8 mouse cellular contexts compared by ENCODE assay signal in the genomic region with DNA sequence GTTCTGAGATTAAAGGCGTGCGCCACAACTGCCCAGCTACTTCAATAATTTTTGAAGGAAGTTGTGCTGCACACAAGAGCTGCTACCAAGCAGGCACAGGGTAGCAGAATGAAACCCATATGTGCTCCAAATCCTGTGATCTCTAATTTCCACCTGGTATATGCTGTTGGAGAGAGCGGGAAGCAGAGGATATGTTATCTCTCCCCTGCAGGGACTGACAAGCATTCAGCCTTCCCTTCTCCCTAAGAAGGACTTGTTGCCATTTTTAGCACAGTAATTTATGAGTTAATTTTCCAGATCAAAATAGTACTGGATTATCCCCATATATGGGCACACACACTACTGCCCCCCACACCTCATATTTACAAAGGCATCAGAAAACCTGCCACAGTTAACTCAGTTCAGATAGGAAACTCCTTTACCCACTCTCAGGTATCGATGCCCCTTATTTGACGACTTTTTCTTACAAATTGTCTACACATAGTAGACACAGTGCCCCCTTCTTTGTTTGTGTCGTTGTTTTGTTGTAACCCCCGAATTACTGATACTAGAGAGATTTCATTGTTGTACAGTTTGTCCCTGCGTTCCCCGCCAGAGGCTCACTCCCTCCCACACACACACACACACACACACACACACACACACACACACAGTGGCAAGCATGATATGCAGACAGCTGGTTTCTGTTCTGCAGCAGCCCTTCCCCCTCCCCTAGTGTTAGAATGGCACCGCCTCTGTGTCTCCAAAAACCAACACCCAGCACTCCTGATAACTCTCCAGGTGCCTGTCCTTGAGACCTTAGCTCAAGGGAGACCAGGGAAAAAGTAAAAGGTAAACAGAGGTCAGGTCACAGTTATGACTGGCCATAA. TPM values are rescaled to one million over a fixed set of nuclear protein-coding genes. Genes with fewer than 3 reads are reported as not detected.
DNase-seq lines count a peak whose midpoint lies in the region; ATAC-seq lines count a peak whose summit lies in the region.

No protein-coding gene starts in this region.

- DNase-seq in CD4-positive, CD25-positive, alpha-beta regulatory T cell, adult 2 months (ENCODE audit: low read depth, low spot score), result peak; percentile 69
- DNase-seq in retina, postnatal 1 day, result peak; percentile 55
- DNase-seq in retina, embryonic 14.5 days (ENCODE audit: low spot score), result no peak
- no peak for DNase-seq in midbrain, embryonic 14.5 days
- DNase-seq in adrenal gland, adult 2 months, result no peak

- H3K9ac ChIP-seq in liver, embryonic 12.5 days, result peak overlapping the region; percentile 63
- no peak overlapping the region for H3K9ac ChIP-seq in stomach, embryonic 15.5 days
- H3K9ac ChIP-seq in midbrain, embryonic 14.5 days (replicated peaks; ENCODE audit: low read length), result no peak overlapping the region

- WGBS in liver, embryonic 12.5 days (ENCODE audit: insufficient replicate concordance), result 26% methylated on average over 10 of the region's 10 CpGs
- WGBS in stomach, embryonic 15.5 days, result 48% methylated on average over 10 of the region's 10 CpGs
- 84% methylated on average over 10 of the region's 10 CpGs for WGBS in midbrain, embryonic 14.5 days

- H3K36me3 ChIP-seq in liver, embryonic 12.5 days, result no peaks in the 10 kb centered on the region
- H3K36me3 ChIP-seq in stomach, embryonic 15.5 days, result no peaks in the 10 kb centered on the region
- no peaks in the 10 kb centered on the region for H3K36me3 ChIP-seq in midbrain, embryonic 14.5 days (ENCODE audit: control insufficient read depth, insufficient read depth, low read length)

- no peaks in the 10 kb centered on the region for H3K27me3 ChIP-seq in liver, embryonic 12.5 days (replicated peaks)
- no peaks in the 10 kb centered on the region for H3K27me3 ChIP-seq in stomach, embryonic 15.5 days (replicated peaks)
- H3K27me3 ChIP-seq in midbrain, embryonic 14.5 days (ENCODE audit: control insufficient read depth, insufficient read depth, low read length), result no peaks in the 10 kb centered on the region

- H3K27ac ChIP-seq in liver, embryonic 12.5 days, result peak overlapping the region; percentile 94
- peak overlapping the region; percentile 38 for H3K27ac ChIP-seq in stomach, embryonic 15.5 days
- H3K27ac ChIP-seq in midbrain, embryonic 14.5 days (replicated peaks; ENCODE audit: low read depth, low read length), result no peak overlapping the region

- peak overlapping the region; percentile 41 for H3K4me3 ChIP-seq in liver, embryonic 12.5 days
- H3K4me3 ChIP-seq in stomach, embryonic 15.5 days (replicated peaks), result no peak overlapping the region
- no peak overlapping the region for H3K4me3 ChIP-seq in midbrain, embryonic 14.5 days (replicated peaks; ENCODE audit: low read depth, low read length)

- peaks cover 70% of the 10 kb centered on the region for H3K4me1 ChIP-seq in liver, embryonic 12.5 days
- peaks cover 20% of the 10 kb centered on the region; the same call in 1 of the 2 replicates for H3K4me1 ChIP-seq in stomach, embryonic 15.5 days
- H3K4me1 ChIP-seq in midbrain, embryonic 14.5 days (ENCODE audit: control insufficient read depth, insufficient read depth, low read length), result peaks cover 23% of the 10 kb centered on the region

- no peak for ATAC-seq in CD4-positive, CD25-positive, alpha-beta regulatory T cell, adult 4 months
- peak; percentile 75 for ATAC-seq in liver, embryonic 12.5 days
- peak; percentile 45 for ATAC-seq in stomach, embryonic 15.5 days (ENCODE audit: insufficient read depth, low FRiP score, low read depth)
- ATAC-seq in midbrain, embryonic 14.5 days (ENCODE audit: low FRiP score, low TSS enrichment), result no peak

- peak overlapping the region; percentile 97 for H3K4me2 ChIP-seq in liver, embryonic 12.5 days
- H3K4me2 ChIP-seq in stomach, embryonic 15.5 days, result peak overlapping the region; percentile 19; the same call in 1 of the 2 replicates
- no peak overlapping the region for H3K4me2 ChIP-seq in midbrain, embryonic 14.5 days (ENCODE audit: low read length)

- no peaks in the 10 kb centered on the region for H3K9me3 ChIP-seq in liver, embryonic 12.5 days (replicated peaks)
- H3K9me3 ChIP-seq in stomach, embryonic 15.5 days, result no peaks in the 10 kb centered on the region
- H3K9me3 ChIP-seq in midbrain, embryonic 14.5 days (ENCODE audit: control insufficient read depth, low read length), result no peaks in the 10 kb centered on the region

RNA-seq across cellular contexts. Expression of a gene that starts 7.6 kb away (rescaled TPM):
- polyA plus RNA-seq in CD4-positive, CD25-positive, alpha-beta regulatory T cell, adult 4 months (2017; shearing (Covaris generic)), result 1,000 to 10,000 TPM; 1,301 to 2,015 TPM
- 673 and 675 TPM in 2 replicates for polyA plus RNA-seq in liver, embryonic 12.5 days (2016; fragmentation: Nextera tagmentation; extraction: Ambion mirVana)
- polyA plus RNA-seq in stomach, embryonic 15.5 days (2015; fragmentation: Nextera tagmentation; extraction: Ambion mirVana), result 999 and 1,085 TPM in 2 replicates
- polyA plus RNA-seq in midbrain, embryonic 14.5 days (2014; fragmentation: Nextera tagmentation; extraction: Ambion mirVana), result 851 and 883 TPM in 2 replicates
- total RNA-seq in adrenal gland, adult 2 months (2021), result 1,000 to 10,000 TPM; 2,669 to 3,122 TPM
- 2,303 and 3,302 TPM in 2 replicates for polyA plus RNA-seq in adrenal gland, adult 2 months (2012; rRNA removed)

RNA-seq across cellular contexts. Expression of a gene that starts 50.4 kb away (rescaled TPM):
- polyA plus RNA-seq in CD4-positive, CD25-positive, alpha-beta regulatory T cell, adult 4 months (2017; shearing (Covaris generic)), result 10 to 100 TPM; 20.6 to 24.5 TPM
- 3.0 and 3.3 TPM in 2 replicates for polyA plus RNA-seq in liver, embryonic 12.5 days (2016; fragmentation: Nextera tagmentation; extraction: Ambion mirVana)
- 3.2 and 3.3 TPM in 2 replicates for polyA plus RNA-seq in stomach, embryonic 15.5 days (2015; fragmentation: Nextera tagmentation; extraction: Ambion mirVana)
- polyA plus RNA-seq in midbrain, embryonic 14.5 days (2014; fragmentation: Nextera tagmentation; extraction: Ambion mirVana), result 13.4 and 15.6 TPM in 2 replicates
- total RNA-seq in adrenal gland, adult 2 months (2021), result 100 to 1,000 TPM; 162 to 208 TPM
- polyA plus RNA-seq in adrenal gland, adult 2 months (2012; rRNA removed), result 21.2 and 24.5 TPM in 2 replicates

Comparison
In these comparisons a context has a peak if more than half of its experiments do, and no peak if none do; other contexts are left out.
1. DNase-seq: peak in CD4-positive, CD25-positive, alpha-beta regulatory T cell, adult 2 months (single experiment) and retina, postnatal 1 day (single experiment); none in retina, embryonic 14.5 days (single experiment), midbrain, embryonic 14.5 days (single experiment) and adrenal gland, adult 2 months (single experiment).
2. ATAC-seq: peak in liver, embryonic 12.5 days (single experiment) and stomach, embryonic 15.5 days (single experiment); none in CD4-positive, CD25-positive, alpha-beta regulatory T cell, adult 4 months (single experiment) and midbrain, embryonic 14.5 days (single experiment).